Mouse (Mus musculus) liver, adult 2 months (tissue): ENCODE measurements around the gene Prim1. TPM values are rescaled to one million over a fixed set of nuclear protein-coding genes. Genes with fewer than 3 reads are reported as not detected.

Source experiments
- DNase-seq: peaks from one replicate; pipeline ENCODE4 v3.0.0-alpha.2; 2011; ENCODE audit warnings: low read depth, low spot score; ENCODE audit errors: extremely low read depth
- H3K27ac ChIP-seq: fragments of 200-500 bp; replicated peaks from 2 replicates; pipeline ENCODE4 v1.5.1; 2012; ENCODE audit warnings: low read depth, mild to moderate bottlenecking, control low read depth, inconsistent platforms, low read length; ENCODE audit not compliant: insufficient read depth
- H3K27me3 ChIP-seq: fragments of 200-500 bp; 2 replicates; pipeline ENCODE4 v1.6.1; 2012; ENCODE audit warnings: mild to moderate bottlenecking, moderate library complexity, low read length, inconsistent platforms; ENCODE audit not compliant: control insufficient read depth, insufficient read depth
- H3K36me3 ChIP-seq: fragments of 200-500 bp; 2 replicates; pipeline ENCODE4 v1.6.1; 2012; ENCODE audit warnings: low read length, inconsistent platforms; ENCODE audit not compliant: control insufficient read depth, insufficient read depth
- H3K4me1 ChIP-seq: fragments of 200-500 bp; 2 replicates; pipeline ENCODE4 v1.6.1; 2011; ENCODE audit warnings: low read length; ENCODE audit not compliant: control insufficient read depth, insufficient read depth
- H3K4me3 ChIP-seq: fragments of 200-500 bp; 2 replicates; pipeline ENCODE4 v1.5.1; 2011; ENCODE audit warnings: low read depth, mild to moderate bottlenecking, control low read depth, low read length, moderate library complexity; ENCODE audit not compliant: insufficient read depth
- H3K79me2 ChIP-seq: fragments of 200-500 bp; 2 replicates; pipeline ENCODE4 v1.6.1; 2012; ENCODE audit warnings: inconsistent platforms, mild to moderate bottlenecking, low read length, moderate library complexity; ENCODE audit not compliant: control insufficient read depth, insufficient read depth
- H3K9ac ChIP-seq: fragments of 200-500 bp; 2 replicates; pipeline ENCODE4 v1.6.1; 2012; ENCODE audit warnings: low read depth, mild to moderate bottlenecking, control low read depth, inconsistent platforms, low read length
- CTCF ChIP-seq: fragments of 200-500 bp; IDR thresholded peaks from 2 replicates; pipeline ENCODE4 v1.5.1; 2011; ENCODE audit warnings: low read depth, low read length, control low read depth
- POLR2A ChIP-seq: fragments of 200-500 bp; IDR thresholded peaks from 2 replicates; pipeline ENCODE4 v1.6.1; 2011; ENCODE audit warnings: low read length, control low read depth; ENCODE audit not compliant: insufficient read depth; ENCODE audit errors: extremely low read depth
- WGBS: fragments of 180-500 bp; shearing (Covaris S2); methylation state at CpG from one replicate; pipeline ENCODE4 v1.1.7; 2018; 5-methylcytosine and 5-hydroxymethylcytosine counted together
- polyA plus RNA-seq: library from polyadenylated mRNA; depleted of rRNA; stranded (reverse); fragments of >200 nt; gene quantifications from 2 replicates; pipeline ENCODE4 v1.2.3, GENCODE M21; 2012
- total RNA-seq: library from RNA; depleted of rRNA; stranded (reverse); fragments of >200 nt; gene quantifications from 2 replicates; pipeline ENCODE4 v1.2.3, GENCODE M21; 2014

Prim1 gene
- total and polyA plus RNA-seq, 2 experiments, result 1.3 to 3.5 TPM

DNA sequence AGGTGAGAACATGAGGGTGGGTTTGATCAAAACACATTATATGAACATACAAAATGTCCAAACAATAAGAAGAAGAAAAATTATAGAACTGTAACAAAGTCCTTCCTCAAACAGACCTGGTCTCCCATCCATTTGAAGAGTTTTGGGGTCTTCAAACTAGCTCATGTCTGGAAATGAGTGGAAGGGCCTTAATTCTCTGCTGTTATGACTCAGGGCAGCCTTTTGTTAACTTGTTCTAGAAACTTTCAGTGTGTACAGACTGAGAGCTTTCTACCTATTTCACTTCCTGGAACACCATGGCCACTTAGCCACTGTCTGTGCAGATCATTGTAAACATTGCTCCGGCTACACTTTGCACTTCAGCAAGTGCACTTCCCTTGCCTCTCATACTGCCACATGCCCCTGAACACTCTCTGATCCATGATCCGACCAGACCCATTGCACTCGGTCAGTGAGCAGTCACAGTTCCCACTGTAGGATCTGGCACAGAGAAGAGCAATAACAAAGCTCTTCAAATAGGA, 11.6 kb upstream of the Prim1 start:
- no peak overlapping the region for H3K9ac ChIP-seq
- H3K36me3 ChIP-seq, result 0 out of 2 replicates have a peak, but pooled peaks cover 2% of the 10 kb centered on the region
- DNase-seq, result peak; percentile 73
- H3K27ac ChIP-seq, result no peak overlapping the region; the same call in 1 of the 2 replicates
- H3K4me3 ChIP-seq, result no peak overlapping the region
- 21% methylated on average over 3 of the region's 3 CpGs for WGBS
- peaks cover 4% of the 10 kb centered on the region; the same call in 1 of the 2 replicates for H3K4me1 ChIP-seq
- TF ChIP-seq POLR2A, result no peak
- no peak for TF ChIP-seq CTCF
- H3K79me2 ChIP-seq, result peaks cover 4% of the 10 kb centered on the region; the same call in 1 of the 2 replicates
- H3K27me3 ChIP-seq, result no peaks in the 10 kb centered on the region

DNA sequence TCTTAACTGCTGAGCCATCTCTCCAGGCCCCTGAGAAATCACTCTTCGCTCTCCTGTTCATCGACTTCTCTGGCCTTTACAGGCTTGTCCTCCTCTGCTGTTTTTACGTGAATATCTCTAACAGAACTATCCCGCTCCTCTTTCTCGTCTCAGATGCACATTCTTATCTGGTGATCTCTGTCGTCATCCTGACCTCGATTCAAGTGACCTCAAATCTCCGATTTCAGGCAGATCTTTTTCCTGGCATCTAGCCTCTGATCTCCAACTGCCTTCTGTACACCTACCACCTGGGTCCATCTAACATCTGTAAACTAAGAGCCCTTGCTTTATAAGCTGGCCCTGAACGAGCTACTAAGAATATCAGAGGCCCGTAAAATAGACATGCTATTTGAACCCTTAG, 10.1 kb upstream of the Prim1 start:
- Histone ChIP-seq H3K36me3 (no peaks in the 10 kb centered on the region), H3K9ac (peak overlapping the region; percentile 14), H3K4me1 (peaks cover 4% of the 10 kb centered on the region; the same call in 1 of the 2 replicates), H3K27ac (peak overlapping the region; percentile 49), H3K27me3 (no peaks in the 10 kb centered on the region), H3K4me3 (peak overlapping the region; percentile 3; the same call in 1 of the 2 replicates), H3K79me2 (peaks cover 4% of the 10 kb centered on the region; the same call in 1 of the 2 replicates)
- TF ChIP-seq CTCF, result no peak
- TF ChIP-seq POLR2A, result no peak
- DNase-seq, result peak; percentile 92
- 16% methylated on average over 10 of the region's 10 CpGs for WGBS

DNA sequence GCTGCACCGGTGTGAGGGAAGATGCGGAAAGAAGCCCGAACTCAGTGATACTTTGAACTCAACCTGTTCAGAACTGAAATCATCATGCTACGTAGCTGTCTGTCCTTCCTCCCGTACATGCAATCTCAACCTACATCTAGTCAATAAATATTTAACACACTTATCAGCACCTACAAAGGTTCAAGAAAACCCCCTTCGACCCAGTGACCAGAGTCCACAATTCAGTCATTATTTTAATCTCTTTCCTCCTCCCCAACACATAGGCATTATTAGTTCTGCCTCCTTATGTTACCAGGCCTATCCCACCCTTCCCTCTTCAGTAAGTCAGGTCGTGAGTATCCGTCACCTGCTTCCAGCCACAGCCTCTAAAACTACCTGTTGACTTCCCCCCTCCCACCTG, 9.5 kb upstream of the Prim1 start:
- TF ChIP-seq CTCF, result no peak
- TF ChIP-seq POLR2A, result no peak
- peak overlapping the region; percentile 36; the same call in 1 of the 2 replicates for H3K9ac ChIP-seq
- peak overlapping the region; percentile 22 for H3K4me3 ChIP-seq
- H3K27me3 ChIP-seq, result no peaks in the 10 kb centered on the region
- peaks cover 4% of the 10 kb centered on the region; the same call in 1 of the 2 replicates for H3K4me1 ChIP-seq
- H3K27ac ChIP-seq, result peak overlapping the region; percentile 58
- H3K79me2 ChIP-seq, result peaks cover 4% of the 10 kb centered on the region; the same call in 1 of the 2 replicates
- no peaks in the 10 kb centered on the region for H3K36me3 ChIP-seq
- WGBS, result 36% methylated on average over 8 of the region's 8 CpGs
- DNase-seq, result peak; percentile 60

DNA sequence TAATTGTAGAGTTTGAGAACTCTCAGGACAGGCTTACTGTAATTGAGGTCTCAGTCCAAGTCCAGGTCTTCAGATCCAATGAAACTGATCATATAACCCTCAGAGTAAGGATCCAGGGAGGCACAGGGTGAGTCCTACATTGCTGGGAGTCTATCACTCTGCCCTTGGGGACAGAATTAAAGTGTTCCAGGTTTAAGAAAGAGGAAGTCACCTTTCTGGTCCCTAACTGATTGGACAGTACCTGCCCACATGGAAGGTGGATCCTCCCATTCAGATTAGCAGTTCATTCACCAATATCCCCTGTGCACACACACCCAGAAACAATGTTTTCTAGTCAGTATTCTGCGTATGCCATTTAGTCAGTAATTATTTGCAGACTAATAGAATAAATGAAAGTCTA, 7.5 kb upstream of the Prim1 start, which contains the start of gene Hsd17b6:
TSS of gene Hsd17b6 (minus strand) at position 166 of the 400 bp plus-strand sequence.
- Histone ChIP-seq H3K4me1 (peaks cover 4% of the 10 kb centered on the region; the same call in 1 of the 2 replicates), H3K79me2 (peaks cover 4% of the 10 kb centered on the region; the same call in 1 of the 2 replicates), H3K4me3 (peak within 1 kb of the TSS; percentile 42), H3K27ac (peak within 1 kb of the TSS; percentile 52), H3K36me3 (no peaks in the 10 kb centered on the region), H3K9ac (peak within 1 kb of the TSS; percentile 30; the same call in 1 of the 2 replicates), H3K27me3 (no peaks in the 10 kb centered on the region)
- DNase-seq, result peak; percentile 74
- TF ChIP-seq POLR2A, result no peak
- TF ChIP-seq CTCF, result no peak
- 33% methylated on average over 1 of the region's 1 CpGs for WGBS

DNA sequence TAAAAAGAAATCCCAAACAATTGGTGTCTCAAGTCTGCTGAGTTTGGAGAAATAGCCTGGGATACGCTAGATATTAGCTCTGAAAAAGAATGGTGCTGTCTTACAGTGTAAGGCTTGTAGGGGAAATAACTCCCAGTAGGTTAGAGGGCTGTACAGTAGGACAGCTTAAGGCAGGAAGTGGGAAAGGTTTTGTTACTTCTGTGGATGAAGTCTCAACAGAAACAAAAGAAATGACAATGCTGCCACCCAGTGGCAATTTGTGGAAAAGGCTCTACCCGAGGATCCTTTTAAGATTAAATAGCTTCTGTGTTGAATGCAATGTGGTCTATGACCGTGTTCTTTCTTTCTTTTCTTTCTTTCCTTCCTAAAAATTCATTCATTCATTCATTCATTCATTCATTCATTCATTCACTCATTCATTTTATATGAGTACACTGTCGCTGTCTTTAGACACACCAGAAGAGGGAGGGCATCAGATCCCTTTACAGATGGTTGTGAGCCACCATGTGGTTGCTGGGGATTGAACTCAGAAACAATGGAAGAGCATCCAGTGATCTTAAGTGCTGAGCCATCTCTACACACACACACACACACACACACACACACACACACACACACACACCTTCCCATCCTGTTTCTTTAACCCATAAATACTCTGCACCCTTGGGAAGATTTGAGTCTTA, 6.6 kb upstream of the Prim1 start:
- H3K4me1 ChIP-seq, result peaks cover 4% of the 10 kb centered on the region; the same call in 1 of the 2 replicates
- no peaks in the 10 kb centered on the region for H3K27me3 ChIP-seq
- H3K79me2 ChIP-seq, result peaks cover 4% of the 10 kb centered on the region; the same call in 1 of the 2 replicates
- H3K27ac ChIP-seq, result no peak overlapping the region
- no peak overlapping the region for H3K9ac ChIP-seq
- DNase-seq, result peak; percentile 77
- peak; percentile 33; the same call in 1 of the 2 replicates for TF ChIP-seq CTCF
- no peak for TF ChIP-seq POLR2A
- H3K36me3 ChIP-seq, result no peaks in the 10 kb centered on the region
- H3K4me3 ChIP-seq, result no peak overlapping the region
- WGBS, result 8% methylated on average over 4 of the region's 4 CpGs

DNA sequence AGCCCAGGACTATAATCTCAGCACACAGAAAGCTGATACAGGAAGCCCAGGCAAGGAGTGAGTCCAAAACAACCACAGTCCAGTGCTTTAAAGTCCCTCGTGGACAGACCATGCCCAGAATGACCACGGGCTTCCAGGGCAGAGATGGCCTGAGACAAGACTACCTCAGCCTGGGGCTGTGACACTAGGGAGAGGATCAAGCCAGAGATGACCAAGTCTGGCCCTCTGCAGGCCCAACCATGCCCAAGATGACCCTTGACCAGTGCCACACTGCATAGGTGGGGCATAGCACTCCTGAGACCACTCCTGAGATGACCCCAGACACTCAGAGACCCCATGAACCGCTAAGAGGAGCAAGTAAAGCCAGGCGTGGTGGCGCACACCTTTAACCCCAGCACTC, 5.2 kb upstream of the Prim1 start:
- Histone ChIP-seq H3K27me3 (no peaks in the 10 kb centered on the region), H3K79me2 (no peaks in the 10 kb centered on the region), H3K4me1 (peaks cover 2% of the 10 kb centered on the region; the same call in 1 of the 2 replicates), H3K27ac (no peak overlapping the region), H3K4me3 (no peak overlapping the region), H3K36me3 (no peaks in the 10 kb centered on the region), H3K9ac (no peak overlapping the region)
- 84% methylated on average over 5 of the region's 5 CpGs for WGBS
- DNase-seq, result no peak
- no peak for TF ChIP-seq CTCF
- no peak for TF ChIP-seq POLR2A
